Mouse (Mus musculus) forebrain, postnatal 0 days (tissue): ENCODE results near the gene Eogt. TPM values are rescaled to one million over a fixed set of nuclear protein-coding genes. Genes with fewer than 3 reads are reported as not detected.

Experiments
- ATAC-seq: fragments of 200-750 bp; cut with Nextera tagmentation; 2 replicates; pipeline ENCODE4 v1.8.0; 2017; ENCODE audit warnings: mild to moderate bottlenecking, moderate library complexity
- DNase-seq: peaks from one replicate; pipeline ENCODE4 v3.0.0-alpha.2; 2015
- H3K27ac ChIP-seq: fragments of 300-500 bp; sonication (generic); 2 replicates; pipeline ENCODE4 v1.5.1; 2014; ENCODE audit warnings: low read depth, mild to moderate bottlenecking, antibody characterized with exemption, low read length, moderate library complexity, mixed read lengths
- H3K27me3 ChIP-seq: fragments of 300-500 bp; sonication (generic); 2 replicates; pipeline ENCODE4 v1.6.1; 2014; ENCODE audit warnings: mild to moderate bottlenecking, low read length, mixed read lengths; ENCODE audit not compliant: insufficient read depth
- H3K36me3 ChIP-seq: fragments of 300-500 bp; sonication (generic); 2 replicates; pipeline ENCODE4 v1.6.1; 2014; ENCODE audit warnings: mild to moderate bottlenecking, moderate library complexity; ENCODE audit not compliant: insufficient read depth
- H3K4me1 ChIP-seq: fragments of 300-500 bp; sonication (generic); 2 replicates; pipeline ENCODE4 v1.6.1; 2014; ENCODE audit warnings: antibody characterized with exemption; ENCODE audit not compliant: insufficient read depth
- H3K4me2 ChIP-seq: fragments of 300-500 bp; sonication (generic); 2 replicates; pipeline ENCODE4 v1.6.1; 2014; ENCODE audit warnings: low read depth, mild to moderate bottlenecking, moderate library complexity
- H3K4me3 ChIP-seq: fragments of 300-500 bp; sonication (generic); 2 replicates; pipeline ENCODE4 v1.5.1; 2014; ENCODE audit warnings: low read depth, low read length, mixed read lengths
- H3K9ac ChIP-seq: fragments of 300-500 bp; sonication (generic); 2 replicates; pipeline ENCODE4 v1.6.1; 2014; ENCODE audit warnings: mild to moderate bottlenecking
- H3K9me3 ChIP-seq: fragments of 300-500 bp; sonication (generic); 2 replicates; pipeline ENCODE4 v1.6.1; 2016; ENCODE audit warnings: low read length
- CTCF ChIP-seq: sonication (generic); IDR thresholded peaks from 2 replicates; pipeline ENCODE4 v1.5.1; 2016; ENCODE audit warnings: antibody characterized with exemption, control low read depth, low read depth
- WGBS: fragments of 180-500 bp; shearing (Covaris S2); extraction: QIAGEN DNeasy Blood & Tissue Kit; methylation state at CpG from one replicate; pipeline ENCODE4 v1.1.7; 2014; 5-methylcytosine and 5-hydroxymethylcytosine counted together
- polyA plus RNA-seq: library from polyadenylated mRNA; unstranded; fragments of >200 nt; fragmentation: Nextera tagmentation; extraction: Ambion mirVana; gene quantifications from 2 replicates; pipeline ENCODE4 v1.2.1, GENCODE M21; 2015
- total RNA-seq: library from RNA; depleted of rRNA; stranded (reverse); fragments of >200 nt; gene quantifications from 2 replicates; pipeline ENCODE4 v1.2.3, GENCODE M21; 2014

Eogt gene
- total and polyA plus RNA-seq, 2 experiments from 2014 or later: 8.8 to 24.8 TPM

- ATAC-seq: peak; percentile 17; the same call in 1 of the 2 replicates
- Histone ChIP-seq H3K9me3 (no peaks in the 10 kb centered on the region), H3K9ac (peak overlapping the region; percentile 76), H3K36me3 (0 out of 2 replicates have a peak, but pooled peaks cover 4% of the 10 kb centered on the region), H3K4me2 (peak overlapping the region; percentile 93), H3K4me3 (peak overlapping the region; percentile 61), H3K27me3 (no peaks in the 10 kb centered on the region), H3K4me1 (peaks cover 14% of the 10 kb centered on the region; the same call in 1 of the 2 replicates), H3K27ac (peak overlapping the region; percentile 80)
- DNase-seq: peak; percentile 33
- 13% methylated on average over 18 of the region's 18 CpGs for WGBS
- TF ChIP-seq CTCF: no peak
Measured at GRCm38 (mm10) chr6:97147755-97148382, 1.1 kb downstream of the Eogt start.

DNA sequence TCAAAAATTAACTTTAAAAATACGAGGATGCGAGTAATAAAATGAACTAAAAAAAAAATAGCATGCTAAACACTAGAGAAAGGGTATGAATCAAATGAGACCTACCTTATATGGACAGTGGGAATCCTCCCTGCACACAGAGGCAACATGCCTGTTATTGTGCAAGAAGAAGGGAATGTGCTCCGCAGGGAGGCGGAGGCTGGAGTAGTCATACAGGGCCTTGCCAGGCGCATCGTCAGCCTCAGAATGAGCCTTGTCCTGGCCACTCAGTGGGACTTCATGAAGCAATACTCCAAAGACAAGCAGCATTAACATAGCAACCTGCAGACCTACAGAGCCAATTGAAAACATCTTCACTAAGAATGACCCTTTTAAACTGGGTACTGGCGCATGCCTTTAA lies 3.8 kb downstream of the Eogt start:
- 88% methylated on average over 7 of the region's 7 CpGs for WGBS
- Histone ChIP-seq H3K9me3 (no peaks in the 10 kb centered on the region), H3K9ac (no peak overlapping the region), H3K4me1 (peaks cover 14% of the 10 kb centered on the region; the same call in 1 of the 2 replicates), H3K27ac (no peak overlapping the region), H3K27me3 (no peaks in the 10 kb centered on the region), H3K4me3 (no peak overlapping the region), H3K36me3 (peaks cover 4% of the 10 kb centered on the region; the same call in 1 of the 2 replicates), H3K4me2 (no peak overlapping the region)
- DNase-seq: no peak
- no peak for ATAC-seq
- TF ChIP-seq CTCF: no peak

DNA sequence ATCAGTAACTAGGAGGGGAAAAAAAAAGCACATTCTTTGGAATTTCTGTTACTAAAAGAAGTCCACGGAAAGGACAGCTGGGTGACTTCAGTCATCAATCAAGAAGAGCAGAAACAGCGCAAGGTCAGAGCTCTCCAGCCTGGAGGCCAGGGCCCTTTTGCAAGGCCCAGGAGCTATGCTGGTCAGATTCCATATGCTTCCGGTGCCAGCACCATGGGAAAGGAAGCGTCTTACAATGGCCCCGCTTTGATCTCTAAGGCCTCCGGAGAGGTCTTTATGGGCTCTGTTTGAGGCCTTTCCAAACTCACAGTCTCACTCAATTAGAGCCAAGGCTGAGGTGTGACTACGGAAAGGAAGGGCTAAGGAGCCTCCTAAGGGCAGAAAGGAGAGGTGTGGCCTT lies 4.6 kb downstream of the Eogt start:
- Histone ChIP-seq H3K27ac (no peak overlapping the region), H3K4me1 (peaks cover 13% of the 10 kb centered on the region; the same call in 1 of the 2 replicates), H3K27me3 (no peaks in the 10 kb centered on the region), H3K36me3 (peaks cover 4% of the 10 kb centered on the region; the same call in 1 of the 2 replicates), H3K4me2 (no peak overlapping the region), H3K9ac (no peak overlapping the region), H3K9me3 (no peaks in the 10 kb centered on the region), H3K4me3 (no peak overlapping the region)
- 43% methylated on average over 7 of the region's 7 CpGs for WGBS
- ATAC-seq (no peak), DNase-seq (no peak)
- TF ChIP-seq CTCF: no peak

DNA sequence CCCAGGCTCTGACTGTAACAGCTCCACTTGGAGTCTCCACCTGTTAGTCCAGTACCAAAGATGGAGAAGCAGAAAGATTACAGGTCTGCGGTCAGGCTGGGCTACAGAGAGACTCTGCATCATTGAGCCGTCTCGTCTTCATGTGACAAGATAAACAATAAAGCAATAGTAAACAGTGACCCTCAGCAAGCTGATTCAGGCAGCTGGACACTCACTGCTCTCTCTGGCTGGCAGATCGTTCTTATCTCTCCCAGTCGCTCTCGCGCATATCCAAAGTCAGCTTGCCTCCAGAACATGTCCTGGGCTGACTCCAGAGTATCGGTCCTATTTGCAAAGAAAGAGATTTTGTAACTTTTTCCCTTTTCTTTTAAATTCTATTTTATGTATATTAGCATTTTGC lies 6.4 kb downstream of the Eogt start:
- no peak for TF ChIP-seq CTCF
- H3K4me2 ChIP-seq: no peak overlapping the region
- no peak for ATAC-seq
- no peaks in the 10 kb centered on the region for H3K9me3 ChIP-seq
- DNase-seq: no peak
- H3K27me3 ChIP-seq: no peaks in the 10 kb centered on the region
- H3K9ac ChIP-seq: no peak overlapping the region
- H3K4me3 ChIP-seq: no peak overlapping the region
- 0 out of 2 replicates have a peak, but pooled peaks cover 5% of the 10 kb centered on the region for H3K4me1 ChIP-seq
- peaks cover 4% of the 10 kb centered on the region; the same call in 1 of the 2 replicates for H3K36me3 ChIP-seq
- WGBS: 88% methylated on average over 8 of the region's 8 CpGs
- H3K27ac ChIP-seq: no peak overlapping the region

- Histone ChIP-seq H3K9me3 (no peaks in the 10 kb centered on the region), H3K9ac (no peak overlapping the region), H3K27me3 (no peaks in the 10 kb centered on the region), H3K36me3 (peaks cover 4% of the 10 kb centered on the region; the same call in 1 of the 2 replicates), H3K27ac (no peak overlapping the region), H3K4me2 (no peak overlapping the region), H3K4me3 (no peak overlapping the region), H3K4me1 (no peaks in the 10 kb centered on the region)
- DNase-seq (no peak), ATAC-seq (no peak)
- whole genome bisulfite sequencing: 85% methylated on average over 7 of the region's 7 CpGs
- no peak for TF ChIP-seq CTCF
Measured at GRCm38 (mm10) chr6:97141811-97142210, 7.2 kb downstream of the Eogt start.

GRCm38 (mm10) chr6:97132707-97133303 lies 16.2 kb downstream of the Eogt start:
- H3K4me1 ChIP-seq: no peaks in the 10 kb centered on the region
- no peaks in the 10 kb centered on the region for H3K27me3 ChIP-seq
- H3K9me3 ChIP-seq: no peaks in the 10 kb centered on the region
- DNase-seq: no peak
- H3K4me2 ChIP-seq: no peak overlapping the region
- H3K36me3 ChIP-seq: 0 out of 2 replicates have a peak, but pooled peaks cover 7% of the 10 kb centered on the region
- no peak overlapping the region for H3K27ac ChIP-seq
- no peak overlapping the region for H3K9ac ChIP-seq
- TF ChIP-seq CTCF: no peak
- ATAC-seq: no peak
- no peak overlapping the region for H3K4me3 ChIP-seq
- 97% methylated on average over 5 of the region's 5 CpGs for WGBS

DNA sequence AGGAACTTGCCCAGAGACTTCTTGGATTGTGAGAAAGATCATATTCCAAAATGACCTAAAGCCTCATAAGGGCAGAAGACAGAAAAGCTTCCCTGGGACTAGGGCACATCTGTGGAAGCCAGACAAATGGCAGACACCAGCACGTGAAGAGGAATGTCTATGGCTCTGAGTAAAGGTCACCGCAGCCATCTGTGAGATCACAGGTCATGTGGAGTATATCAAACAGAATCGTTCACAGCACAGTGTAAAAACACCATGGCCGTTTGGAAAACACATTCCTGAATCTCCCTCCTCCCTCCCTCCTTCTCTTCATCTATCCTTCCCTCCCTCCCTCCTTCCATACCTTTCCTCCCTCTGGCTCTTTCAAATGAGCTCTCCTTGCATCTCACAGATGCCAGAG lies 17.2 kb downstream of the Eogt start:
- ATAC-seq (no peak), DNase-seq (no peak)
- no peak overlapping the region for H3K4me2 ChIP-seq
- TF ChIP-seq CTCF: no peak
- WGBS: 81% methylated on average over 4 of the region's 4 CpGs
- H3K27ac ChIP-seq: no peak overlapping the region
- H3K36me3 ChIP-seq: 0 out of 2 replicates have a peak, but pooled peaks cover 7% of the 10 kb centered on the region
- no peak overlapping the region for H3K9ac ChIP-seq
- H3K9me3 ChIP-seq: no peaks in the 10 kb centered on the region
- H3K4me3 ChIP-seq: no peak overlapping the region
- no peaks in the 10 kb centered on the region for H3K27me3 ChIP-seq
- H3K4me1 ChIP-seq: no peaks in the 10 kb centered on the region
